Mouse (Mus musculus): ENCODE measurements around the gene D10Wsu102e. TPM values are rescaled to one million over a fixed set of nuclear protein-coding genes. Genes with fewer than 3 reads are reported as not detected.

D10Wsu102e gene
- polyA plus RNA-seq, 1 experiment = 0.50 TPM

GRCm38 (mm10) chr10:83326648-83327285 is 33.3 kb upstream of the D10Wsu102e start:
- peaks cover 13% of the 10 kb centered on the region for H3K79me2 ChIP-seq (ENCODE audit: control insufficient read depth, insufficient read depth)
- H3ac ChIP-seq (ENCODE audit: control insufficient read depth, insufficient read length) = no peak overlapping the region
- H3K4me3 ChIP-seq = no peak overlapping the region
- no peaks in the 10 kb centered on the region for H3K36me3 ChIP-seq (ENCODE audit: control insufficient read depth, insufficient read depth)
- H3K27me3 ChIP-seq (ENCODE audit: control insufficient read depth, insufficient read depth, insufficient read length) = no peaks in the 10 kb centered on the region
- TF ChIP-seq POLR2AphosphoS2 (IDR thresholded peaks at IDR 0.05; ENCODE audit: insufficient read length, low read depth) (no peak), MYOG (IDR thresholded peaks at IDR 0.05; ENCODE audit: control insufficient read depth in 1 of 3, insufficient read depth in 1 of 3, insufficient read length in 2 of 3, low read depth in 2 of 3) (no peak), SRF (IDR thresholded peaks at IDR 0.05; ENCODE audit: control insufficient read depth, insufficient read length, low read depth) (no peak), TCF3 (IDR thresholded peaks at IDR 0.05; ENCODE audit: insufficient read length, low read depth) (no peak), USF1 (IDR thresholded peaks at IDR 0.05; ENCODE audit: low read depth) (no peak), MYOD1 (IDR thresholded peaks at IDR 0.05; ENCODE audit: control insufficient read depth in 1 of 3, insufficient read length in 2 of 3, low read depth in 2 of 3) (no peak), MAX (IDR thresholded peaks at IDR 0.05; ENCODE audit: low read depth) (no peak), E2F4 (IDR thresholded peaks at IDR 0.05; ENCODE audit: insufficient read depth) (no peak), TCF12 (IDR thresholded peaks at IDR 0.05; ENCODE audit: insufficient read depth, poor library complexity, severe bottlenecking) (no peak)
- no peak overlapping the region for H3K4me2 ChIP-seq (ENCODE audit: low read depth)

GRCm38 (mm10) chr10:83328791-83329190 is 31.2 kb upstream of the D10Wsu102e start:
- Histone ChIP-seq H3K4me3 (no peak overlapping the region), H3K79me2 (ENCODE audit: control insufficient read depth, insufficient read depth) (peaks cover 8% of the 10 kb centered on the region), H3ac (ENCODE audit: control insufficient read depth, insufficient read length) (no peak overlapping the region), H3K36me3 (ENCODE audit: control insufficient read depth, insufficient read depth) (no peaks in the 10 kb centered on the region), H3K4me2 (ENCODE audit: low read depth) (no peak overlapping the region), H3K27me3 (ENCODE audit: control insufficient read depth, insufficient read depth, insufficient read length) (no peaks in the 10 kb centered on the region)
- TF ChIP-seq E2F4 (IDR thresholded peaks at IDR 0.05; ENCODE audit: insufficient read depth) (no peak), REST (IDR thresholded peaks at IDR 0.05; ENCODE audit: insufficient read depth, insufficient read length) (no peak), USF1 (IDR thresholded peaks at IDR 0.05; ENCODE audit: low read depth) (no peak), TCF3 (IDR thresholded peaks at IDR 0.05; ENCODE audit: insufficient read length, low read depth) (no peak), CEBPB (IDR thresholded peaks at IDR 0.05; ENCODE audit: insufficient read depth, poor library complexity, severe bottlenecking) (no peak), MAX (IDR thresholded peaks at IDR 0.05; ENCODE audit: low read depth) (no peak)

DNA sequence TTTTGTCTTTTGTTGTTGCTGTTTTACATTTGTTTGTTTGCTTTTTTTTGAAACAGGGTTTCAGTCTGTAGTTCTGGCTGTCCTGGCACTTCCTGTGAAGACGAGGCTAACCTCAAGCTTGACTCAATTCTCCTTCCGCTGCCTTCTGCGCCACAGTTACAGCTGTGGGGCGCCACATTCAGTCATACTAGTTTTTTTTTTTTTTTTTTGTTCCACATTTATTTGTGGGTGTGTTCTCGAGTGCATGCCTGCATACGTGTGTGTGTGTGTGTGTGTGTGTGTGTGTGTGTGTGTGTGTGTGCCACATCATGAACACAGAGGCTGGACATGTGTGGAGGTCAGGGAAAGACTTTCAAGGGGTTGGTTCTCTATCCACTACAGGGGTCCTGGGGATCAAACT is 29.7 kb upstream of the D10Wsu102e start:
- peaks cover 5% of the 10 kb centered on the region for H3K79me2 ChIP-seq (ENCODE audit: control insufficient read depth, insufficient read depth)
- H3ac ChIP-seq (ENCODE audit: control insufficient read depth, insufficient read length) = no peak overlapping the region
- TF ChIP-seq REST (IDR thresholded peaks at IDR 0.05; ENCODE audit: insufficient read depth, insufficient read length) (no peak), TCF3 (IDR thresholded peaks at IDR 0.05; ENCODE audit: insufficient read length, low read depth) (no peak), USF1 (IDR thresholded peaks at IDR 0.05; ENCODE audit: low read depth) (no peak), E2F4 (IDR thresholded peaks at IDR 0.05; ENCODE audit: insufficient read depth) (no peak), CEBPB (IDR thresholded peaks at IDR 0.05; ENCODE audit: insufficient read depth, poor library complexity, severe bottlenecking) (no peak), POLR2A (IDR thresholded peaks at IDR 0.05; ENCODE audit: insufficient read length, low read depth) (no peak), MYOD1 (IDR thresholded peaks at IDR 0.05; ENCODE audit: control insufficient read depth in 1 of 3, insufficient read length in 2 of 3, low read depth in 2 of 3) (no peak), SRF (IDR thresholded peaks at IDR 0.05; ENCODE audit: control insufficient read depth, insufficient read length, low read depth) (no peak), TCF12 (IDR thresholded peaks at IDR 0.05; ENCODE audit: insufficient read depth, poor library complexity, severe bottlenecking) (no peak), MAX (IDR thresholded peaks at IDR 0.05; ENCODE audit: low read depth) (no peak), POLR2AphosphoS2 (IDR thresholded peaks at IDR 0.05; ENCODE audit: insufficient read length, low read depth) (no peak), MYOG (IDR thresholded peaks at IDR 0.05; ENCODE audit: control insufficient read depth in 1 of 3, insufficient read depth in 1 of 3, insufficient read length in 2 of 3, low read depth in 2 of 3) (no peak)
- H3K4me2 ChIP-seq (ENCODE audit: low read depth) = no peak overlapping the region
- no peaks in the 10 kb centered on the region for H3K27me3 ChIP-seq (ENCODE audit: control insufficient read depth, insufficient read depth, insufficient read length)
- no peaks in the 10 kb centered on the region for H3K36me3 ChIP-seq (ENCODE audit: control insufficient read depth, insufficient read depth)
- H3K4me3 ChIP-seq = no peak overlapping the region

DNA sequence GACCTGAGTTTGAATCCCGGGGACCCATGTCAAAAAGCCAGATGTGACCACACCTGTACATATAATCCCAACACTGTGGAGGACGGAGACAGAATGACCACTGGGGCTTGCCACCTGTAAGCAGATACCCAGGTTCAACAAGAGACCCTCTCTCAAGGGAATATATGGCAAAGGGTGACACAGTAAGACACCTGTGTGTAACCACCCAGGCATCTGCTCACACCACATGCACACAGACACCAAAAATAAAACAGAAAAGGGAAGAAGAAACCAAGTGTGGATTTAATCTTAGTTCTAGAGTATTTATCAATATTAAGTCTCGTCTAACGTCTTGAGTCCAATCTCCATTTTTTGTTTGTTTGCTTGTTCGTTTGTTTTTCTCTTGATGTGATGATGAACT is 28.2 kb upstream of the D10Wsu102e start:
- Histone ChIP-seq H3K27me3 (ENCODE audit: control insufficient read depth, insufficient read depth, insufficient read length) (no peaks in the 10 kb centered on the region), H3K36me3 (ENCODE audit: control insufficient read depth, insufficient read depth) (no peaks in the 10 kb centered on the region), H3K4me3 (no peak overlapping the region), H3K79me2 (ENCODE audit: control insufficient read depth, insufficient read depth) (peaks cover 18% of the 10 kb centered on the region), H3K4me2 (ENCODE audit: low read depth) (no peak overlapping the region), H3ac (ENCODE audit: control insufficient read depth, insufficient read length) (no peak overlapping the region)
- TF ChIP-seq MYOD1 (IDR thresholded peaks at IDR 0.05; ENCODE audit: control insufficient read depth in 1 of 3, insufficient read length in 2 of 3, low read depth in 2 of 3) (no peak), MYOG (IDR thresholded peaks at IDR 0.05; ENCODE audit: control insufficient read depth in 1 of 3, insufficient read depth in 1 of 3, insufficient read length in 2 of 3, low read depth in 2 of 3) (no peak), CEBPB (IDR thresholded peaks at IDR 0.05; ENCODE audit: insufficient read depth, poor library complexity, severe bottlenecking) (no peak), USF1 (IDR thresholded peaks at IDR 0.05; ENCODE audit: low read depth) (no peak), MAX (IDR thresholded peaks at IDR 0.05; ENCODE audit: low read depth) (no peak), REST (IDR thresholded peaks at IDR 0.05; ENCODE audit: insufficient read depth, insufficient read length) (no peak), SRF (IDR thresholded peaks at IDR 0.05; ENCODE audit: control insufficient read depth, insufficient read length, low read depth) (no peak), POLR2A (IDR thresholded peaks at IDR 0.05; ENCODE audit: insufficient read length, low read depth) (no peak), POLR2AphosphoS2 (IDR thresholded peaks at IDR 0.05; ENCODE audit: insufficient read length, low read depth) (no peak), E2F4 (IDR thresholded peaks at IDR 0.05; ENCODE audit: insufficient read depth) (no peak), TCF3 (IDR thresholded peaks at IDR 0.05; ENCODE audit: insufficient read length, low read depth) (no peak)

DNA sequence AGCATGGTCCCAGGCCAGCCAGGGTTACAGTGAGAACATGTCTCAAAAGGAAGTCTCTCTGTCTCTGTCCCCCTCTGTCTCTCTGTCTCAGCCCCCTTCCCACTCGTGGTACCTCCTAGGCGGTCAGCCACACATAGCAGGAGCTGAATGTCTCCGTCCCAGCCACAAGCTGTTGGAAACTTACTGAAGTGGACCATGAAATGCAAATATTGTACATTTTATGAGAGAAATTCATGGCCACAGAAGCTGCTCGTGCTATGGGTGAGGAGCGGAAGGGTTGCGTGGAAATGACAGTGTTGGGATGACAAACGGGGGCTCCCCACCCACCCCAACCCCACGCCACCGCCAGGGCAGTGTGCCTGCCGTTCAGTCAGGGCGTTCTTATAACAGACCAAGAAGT is 27.4 kb upstream of the D10Wsu102e start:
- Histone ChIP-seq H3ac (ENCODE audit: control insufficient read depth, insufficient read length) (no peak overlapping the region), H3K79me2 (ENCODE audit: control insufficient read depth, insufficient read depth) (peaks cover 19% of the 10 kb centered on the region), H3K4me3 (no peak overlapping the region), H3K4me2 (ENCODE audit: low read depth) (no peak overlapping the region), H3K36me3 (ENCODE audit: control insufficient read depth, insufficient read depth) (no peaks in the 10 kb centered on the region), H3K27me3 (ENCODE audit: control insufficient read depth, insufficient read depth, insufficient read length) (no peaks in the 10 kb centered on the region)
- TF ChIP-seq MAX (IDR thresholded peaks at IDR 0.05; ENCODE audit: low read depth) (no peak), MYOG (IDR thresholded peaks at IDR 0.05; ENCODE audit: control insufficient read depth in 1 of 3, insufficient read depth in 1 of 3, insufficient read length in 2 of 3, low read depth in 2 of 3) (no peak), USF1 (IDR thresholded peaks at IDR 0.05; ENCODE audit: low read depth) (no peak), TCF12 (IDR thresholded peaks at IDR 0.05; ENCODE audit: insufficient read depth, poor library complexity, severe bottlenecking) (no peak)
